Mouse (Mus musculus): Measurements from ENCODE around the gene Slbp.

GRCm38 (mm10) chr5:33687142-33687541 is 34.8 kb upstream of the Slbp start:
- TF ChIP-seq CTCF (IDR thresholded peaks at IDR 0.05; ENCODE audit: extremely low read depth, insufficient read depth, insufficient read length, insufficient replicate concordance), result no peak
- TF ChIP-seq POLR2A (IDR thresholded peaks at IDR 0.05; ENCODE audit: low read depth, low read length), result no peak

All from spleen, adult 2 months (tissue).